Mouse (Mus musculus) gastrocnemius, postnatal 14 days (tissue): ENCODE measurements at regions not wholly inside any gene's neighbourhood (a gene's known extent, or its start where the extent isn't known, plus 50 kb on each side); places are given as distances from the start of the nearest gene placed in this dataset.

Source experiments
- DNase-seq: peaks from one replicate; pipeline ENCODE4 v3.0.0; 2021; ENCODE audit warnings: mixed read lengths
- intact Hi-C: fragments of 180-260 bp; cut with DNase I; formaldehyde crosslinking; loops from one replicate; pipeline ENCODE4 v1.15.1; 2025; ENCODE audit warnings: low total_unique reads

DNA sequence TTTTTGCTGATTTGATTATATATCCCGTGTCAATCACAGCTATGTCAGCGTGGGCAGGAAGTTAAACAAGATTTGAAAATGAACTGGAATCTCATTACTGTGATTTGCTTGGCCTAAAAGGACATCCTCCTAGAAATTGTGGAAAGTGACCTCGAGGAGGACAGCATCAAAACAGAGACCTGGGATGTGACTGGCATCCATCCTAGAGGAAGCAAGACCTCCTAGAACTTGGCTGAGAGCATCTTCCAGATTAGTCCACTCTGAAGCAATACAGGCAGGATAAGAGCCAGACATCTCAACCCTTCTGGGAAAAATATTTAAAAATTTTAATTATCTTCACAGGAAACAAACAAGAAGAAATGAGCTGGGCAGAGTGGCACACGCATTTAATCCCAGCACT, 136.1 kb downstream of the Hs3st3b1 start:
- intact Hi-C loops: no loop called here

DNA sequence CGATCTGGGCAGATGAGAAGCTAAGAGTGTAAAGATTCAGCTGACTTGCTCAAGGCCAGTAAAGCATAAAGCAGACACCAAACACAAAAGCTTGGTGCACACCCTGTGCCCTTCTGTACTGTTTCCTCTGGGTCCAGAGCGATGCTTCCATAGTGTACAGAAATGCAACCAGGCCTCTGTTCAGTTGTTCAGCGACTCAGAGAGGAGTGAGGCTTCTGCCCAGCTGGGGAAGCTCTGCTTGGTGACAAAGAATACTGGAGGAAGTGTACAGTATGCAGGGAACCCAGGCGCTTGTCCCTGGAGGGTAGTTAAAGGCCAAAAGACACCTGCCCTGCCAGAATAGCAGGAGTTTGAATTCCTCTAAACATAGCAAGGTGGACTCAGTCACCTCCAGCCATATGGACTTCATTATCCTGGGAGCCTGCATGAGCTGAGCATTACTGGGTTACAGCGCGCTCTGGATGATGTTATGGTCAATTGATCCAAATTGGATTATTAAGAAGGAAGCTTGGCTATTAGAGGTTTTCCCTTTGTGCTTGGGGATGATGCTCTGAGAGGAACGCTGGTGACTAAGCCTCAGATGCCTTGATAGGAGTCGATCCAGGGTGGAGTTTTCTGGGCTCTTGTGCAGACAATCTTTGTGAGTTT, 132.5 kb downstream of the Hs3st3b1 start:
- intact Hi-C loops: no loop called here
- no peak for DNase-seq

More for the DNA sequence above, 136.1 kb downstream of the Hs3st3b1 start:
- no peak for DNase-seq

DNA sequence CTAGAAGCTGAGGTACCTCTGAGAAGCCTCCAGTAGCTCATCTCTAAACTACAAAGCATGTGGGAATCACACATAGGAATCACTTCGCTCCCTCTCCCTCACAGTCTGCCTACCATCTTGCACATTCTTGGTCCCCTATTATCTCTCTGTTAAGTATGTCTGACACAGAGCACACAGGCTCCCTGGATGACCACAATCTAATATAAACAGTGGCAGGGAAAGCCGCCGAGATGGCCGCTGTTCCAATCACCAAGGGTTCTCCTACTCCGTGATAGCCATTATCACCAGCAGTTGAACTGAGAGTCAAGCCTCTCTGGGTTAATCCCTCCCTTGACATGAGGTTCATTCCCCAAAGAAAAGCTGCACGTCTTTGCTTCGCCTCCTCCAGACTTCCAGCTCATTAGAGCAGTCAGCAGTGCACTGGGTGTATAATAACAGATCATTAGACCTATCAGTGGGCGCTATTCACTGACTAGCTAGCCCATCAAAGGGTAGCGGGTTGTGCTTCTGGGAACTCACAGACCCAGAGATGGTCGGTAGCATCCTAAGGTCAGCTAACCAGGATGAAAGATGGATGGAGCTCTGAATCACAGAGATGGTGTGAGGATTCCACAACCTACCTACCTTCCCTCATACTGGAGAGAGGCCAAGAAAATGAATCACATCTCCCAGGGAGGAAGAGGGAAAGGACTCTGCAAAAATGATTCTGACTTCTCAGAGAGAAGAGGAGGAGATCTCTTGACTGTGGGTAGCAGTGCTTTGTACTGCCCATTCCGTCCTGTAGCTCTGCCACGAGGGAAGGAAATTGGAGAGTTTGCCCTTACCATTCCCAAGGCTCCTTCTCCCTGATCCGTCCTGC, 130.9 kb downstream of the Hs3st3b1 start:
- no peak for DNase-seq
- intact Hi-C loops: no loop called here

DNA sequence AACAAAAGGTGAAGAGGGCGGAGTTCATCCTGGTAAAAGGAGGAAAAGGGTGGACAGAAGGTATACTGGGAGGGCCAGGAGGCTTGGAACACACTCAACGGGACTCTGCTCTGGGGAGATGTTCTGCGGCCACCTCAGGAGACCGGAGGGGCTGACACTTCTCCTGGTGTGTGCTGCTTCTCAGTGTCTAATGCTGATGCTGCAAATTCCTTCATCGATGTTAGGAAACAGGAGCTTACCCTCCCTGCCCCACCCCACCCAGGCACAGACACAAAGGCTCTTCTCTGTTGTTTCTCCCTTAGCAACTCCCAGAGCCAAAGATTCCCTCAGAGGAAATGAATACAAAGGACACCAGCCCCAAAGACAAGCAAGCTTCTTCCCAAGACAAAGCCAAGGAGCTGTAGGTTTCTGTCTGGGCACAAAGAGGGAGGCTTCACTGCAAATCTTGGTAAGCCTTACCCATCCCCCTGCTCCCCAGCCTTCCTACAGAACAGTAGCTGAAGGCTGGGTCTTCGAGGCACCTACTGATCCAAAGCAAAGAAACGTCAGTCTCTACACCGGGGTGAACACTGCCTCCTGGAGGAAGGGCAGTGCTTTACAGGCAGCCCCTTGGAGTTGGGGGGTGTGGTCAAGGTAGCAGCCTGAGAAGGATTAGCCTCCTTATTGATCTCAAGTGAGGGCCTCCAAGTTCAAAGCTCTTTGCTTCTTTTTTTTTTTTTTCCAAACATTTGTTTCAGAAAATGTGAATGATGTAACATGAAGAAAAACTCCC, 128.2 kb downstream of the Hs3st3b1 start:
- intact Hi-C loops: no loop called here
- DNase-seq: no peak

DNA sequence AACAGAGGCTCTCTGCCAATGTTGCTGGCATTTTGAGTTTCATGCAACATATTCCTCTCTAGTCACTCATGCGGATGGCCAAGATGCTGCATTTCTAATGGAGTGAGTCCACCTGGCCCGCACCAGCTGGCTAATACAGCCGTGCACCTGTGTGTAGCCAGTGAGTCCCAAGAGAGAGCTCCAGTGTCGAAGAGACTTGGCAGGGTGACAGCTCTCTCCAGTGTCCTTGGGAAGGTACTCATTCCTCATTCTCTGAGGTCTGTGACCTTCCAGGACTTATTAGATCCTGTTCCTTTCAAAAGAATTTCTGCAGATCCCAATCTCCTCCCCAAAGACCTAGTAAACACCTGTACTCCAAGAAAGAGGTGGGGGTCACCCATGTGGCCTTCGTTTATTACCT, 109.9 kb downstream of the Hs3st3b1 start:
- DNase-seq: no peak
- intact Hi-C loops: no loop called here

DNA sequence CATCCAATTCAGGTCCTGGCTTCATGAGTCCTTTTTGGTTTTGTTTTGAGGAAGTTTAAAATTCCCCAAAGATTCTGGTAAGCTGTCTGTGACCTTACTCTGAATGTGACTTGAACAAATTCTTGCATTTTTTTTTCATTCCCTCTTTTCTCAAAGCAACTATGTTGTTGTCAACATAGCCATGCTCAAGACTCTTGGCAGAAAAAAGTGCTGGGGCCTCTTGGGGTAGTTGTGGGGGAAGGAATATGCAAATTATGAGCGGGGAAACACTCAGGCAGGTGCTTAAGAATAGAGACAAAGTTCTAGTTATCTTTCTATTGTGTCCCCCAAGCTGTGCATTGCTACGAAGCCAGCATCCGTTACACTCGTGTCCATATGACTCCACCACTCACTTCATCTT, 99.2 kb downstream of the Hs3st3b1 start:
- intact Hi-C loops: no loop called here
- no peak for DNase-seq

DNA sequence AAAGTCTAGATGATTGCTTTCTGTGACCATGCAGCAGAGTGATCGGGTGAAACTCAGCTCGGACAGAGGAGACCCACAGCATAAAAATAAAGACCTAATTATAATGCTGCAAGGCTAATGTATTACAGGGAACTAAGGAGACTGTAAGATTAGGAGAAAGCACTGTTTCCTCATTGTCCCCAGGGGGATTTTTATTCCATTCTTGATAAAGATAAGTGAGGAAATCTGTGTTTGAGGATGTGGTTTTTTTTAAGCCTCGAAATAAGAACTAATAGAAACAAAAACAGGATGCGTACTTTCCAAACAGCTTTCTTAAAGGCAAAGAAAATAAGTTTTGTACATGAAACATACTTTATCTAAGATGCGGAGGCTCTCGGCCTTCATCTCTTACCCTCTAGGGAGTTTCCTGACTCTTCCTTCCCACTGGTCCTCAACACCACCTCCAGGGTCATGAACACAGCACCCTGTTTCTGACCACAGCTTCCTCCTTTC, 94.8 kb downstream of the Hs3st3b1 start:
- DNase-seq: no peak
- intact Hi-C loops: no loop called here

DNA sequence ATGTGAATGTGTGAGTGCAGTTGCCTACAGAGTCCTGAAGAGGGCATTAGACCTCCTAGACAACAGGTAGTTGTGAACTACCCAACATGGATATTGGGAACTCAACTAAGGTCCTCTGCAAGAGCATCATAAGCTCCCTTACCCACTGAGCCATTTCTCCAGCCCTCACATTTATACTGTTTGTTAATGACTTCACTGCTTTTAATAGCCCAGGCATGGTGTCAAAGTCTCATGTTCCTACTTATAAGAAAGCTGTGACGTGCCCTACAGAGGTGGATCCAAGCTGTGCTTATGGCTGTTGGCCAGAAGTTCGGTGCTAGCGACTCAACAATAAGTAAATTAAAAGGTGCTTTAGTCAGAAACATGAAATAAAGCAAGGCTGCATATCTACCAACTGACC, 88.6 kb downstream of the Hs3st3b1 start:
- intact Hi-C loops: no loop called here
- DNase-seq: no peak

DNA sequence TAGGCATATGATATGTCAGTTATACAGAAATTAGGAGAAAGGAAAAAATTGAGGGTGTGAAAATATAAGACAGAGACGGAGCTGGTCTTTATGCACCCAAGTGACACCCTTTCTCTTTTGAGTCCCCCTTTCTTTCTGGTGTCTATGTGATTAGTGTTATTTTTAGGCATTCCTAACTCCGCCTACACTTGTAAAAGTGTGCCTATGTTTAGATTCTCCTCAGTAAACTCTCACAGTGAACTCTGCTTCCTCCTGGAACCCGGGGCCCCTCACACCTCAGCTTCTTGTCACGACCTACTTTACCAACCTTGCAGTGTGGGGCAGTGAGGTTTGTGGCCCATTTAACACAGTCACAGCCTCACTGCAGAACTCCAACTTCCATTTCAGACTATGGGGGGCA, 88.0 kb downstream of the Hs3st3b1 start:
- no peak for DNase-seq
- intact Hi-C loops: no loop called here

DNA sequence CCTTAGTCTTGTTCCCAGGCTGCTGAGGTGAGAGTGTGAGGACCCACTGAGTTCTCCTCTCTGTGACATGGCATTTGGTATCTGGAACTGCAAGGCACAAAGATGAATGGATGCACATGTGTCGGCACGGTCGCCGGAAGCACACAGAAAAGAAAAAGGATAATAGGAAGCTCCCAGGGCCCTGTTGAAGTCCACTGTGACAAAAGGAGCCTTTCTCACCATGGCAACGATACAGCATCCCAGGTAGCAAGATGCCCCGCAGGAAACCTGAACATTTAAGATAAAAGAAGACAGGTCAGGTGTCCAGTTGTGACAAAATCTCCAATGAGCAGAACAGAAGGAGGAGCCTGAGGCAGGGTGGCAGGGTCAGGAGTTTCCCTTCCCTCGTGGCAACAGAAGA, 87.5 kb downstream of the Hs3st3b1 start:
- intact Hi-C loops: no loop called here
- DNase-seq: no peak
